Mouse (Mus musculus): ENCODE measurements at regions not wholly inside any gene's neighbourhood (a gene's known extent, or its start where the extent isn't known, plus 50 kb on each side); places are given as distances from the start of the nearest gene placed in this dataset.

DNA sequence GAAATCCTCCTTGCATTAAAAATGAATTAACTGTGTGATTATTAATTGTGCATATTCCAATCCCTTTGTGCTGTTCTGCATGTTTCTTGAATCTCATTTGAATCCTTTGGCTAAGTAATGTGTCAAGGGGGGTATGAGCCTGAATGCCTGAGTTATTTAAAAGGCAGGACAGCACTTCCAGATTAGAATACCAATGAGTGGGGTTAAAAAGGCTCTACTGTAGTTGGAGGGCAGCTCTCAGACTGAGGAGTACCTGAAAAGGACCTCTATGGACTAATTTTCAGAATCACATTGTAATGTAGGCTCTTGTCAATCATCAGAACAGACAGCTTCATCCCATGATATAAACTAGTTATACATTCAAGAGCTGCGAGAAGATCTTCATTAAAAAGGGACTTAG, 417.9 kb downstream of the Grb14 start:
- TF ChIP-seq EP300 (IDR thresholded peaks at IDR 0.05) (no peak), CTCF (IDR thresholded peaks at IDR 0.05) (no peak)
